Mouse (Mus musculus) adrenal gland, postnatal 36 days (tissue): Measurements from ENCODE around the gene Lrrc4c. TPM values are rescaled to one million over a fixed set of nuclear protein-coding genes. Genes with fewer than 3 reads are reported as not detected.

Experiments used
- DNase-seq, 2 experiments: peaks; one replicate each; pipeline ENCODE4 v3.0.0; 2021; ENCODE audit warnings: mixed read lengths in 1 of 2
- total RNA-seq, 2 experiments: library from RNA; stranded (reverse); gene quantifications; 2 replicates each; pipeline ENCODE4 v1.2.3; 2021

Lrrc4c gene
- total RNA-seq, 2 experiments from 2014 or later, result 1.4 to 2.4 TPM

- DNase-seq, result no peak
These were observed 956.7 kb downstream of the Lrrc4c start for GRCm38 (mm10) chr2:97274651-97275050.

- DNase-seq, result no peak
These were observed 967.0 kb downstream of the Lrrc4c start for GRCm38 (mm10) chr2:97284986-97285385.

- DNase-seq, result no peak
These were observed 976.2 kb downstream of the Lrrc4c start for GRCm38 (mm10) chr2:97294216-97294615.

- DNase-seq, result no peak
These were observed 981.7 kb downstream of the Lrrc4c start for GRCm38 (mm10) chr2:97299704-97300103.

- no peak for DNase-seq
These were observed 1000.0 kb downstream of the Lrrc4c start for GRCm38 (mm10) chr2:97318008-97318407.

GRCm38 (mm10) chr2:97318536-97318935, 1000.6 kb downstream of the Lrrc4c start:
- no peak for DNase-seq

GRCm38 (mm10) chr2:97332084-97332682, 1014.2 kb downstream of the Lrrc4c start:
- no peak for DNase-seq

DNA sequence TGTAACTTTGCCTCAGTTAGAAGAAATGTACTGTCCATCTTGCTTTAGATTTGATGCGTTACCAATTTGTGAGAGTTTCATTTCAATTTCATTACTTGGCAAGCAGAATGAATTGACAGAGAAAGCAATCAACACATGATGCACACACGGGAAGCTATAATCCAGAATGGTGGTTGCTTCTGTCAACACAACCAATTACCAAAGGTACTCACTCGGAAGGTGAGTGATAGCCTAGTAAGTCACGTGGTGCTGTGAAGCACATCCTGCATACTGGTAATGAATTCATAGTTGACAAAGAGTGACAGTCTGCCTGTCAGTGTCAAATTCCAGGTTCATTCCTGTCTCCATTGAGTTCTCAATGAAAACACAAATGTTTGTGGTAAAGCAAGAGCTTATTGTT, 1021.7 kb downstream of the Lrrc4c start:
- DNase-seq, result no peak

DNA sequence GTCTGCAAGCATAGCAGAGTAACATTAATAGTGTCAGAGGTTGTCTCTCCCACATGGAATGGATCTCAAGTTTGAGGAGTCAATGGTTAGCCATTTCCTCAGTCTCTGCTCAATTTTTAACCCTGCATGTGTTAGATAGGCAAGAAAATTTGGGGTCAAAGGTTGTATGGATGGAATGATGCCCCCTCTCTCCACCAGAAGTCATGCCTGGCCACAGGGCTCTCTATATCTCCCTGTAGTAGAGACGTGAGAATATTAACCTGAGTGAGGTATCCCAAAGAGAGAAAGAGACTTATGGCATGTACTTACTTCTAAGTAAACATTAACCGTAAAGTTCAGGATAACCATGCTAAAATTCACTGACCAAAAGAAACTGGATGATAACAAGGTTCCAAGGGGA, 1043.3 kb downstream of the Lrrc4c start:
- no peak for DNase-seq

DNA sequence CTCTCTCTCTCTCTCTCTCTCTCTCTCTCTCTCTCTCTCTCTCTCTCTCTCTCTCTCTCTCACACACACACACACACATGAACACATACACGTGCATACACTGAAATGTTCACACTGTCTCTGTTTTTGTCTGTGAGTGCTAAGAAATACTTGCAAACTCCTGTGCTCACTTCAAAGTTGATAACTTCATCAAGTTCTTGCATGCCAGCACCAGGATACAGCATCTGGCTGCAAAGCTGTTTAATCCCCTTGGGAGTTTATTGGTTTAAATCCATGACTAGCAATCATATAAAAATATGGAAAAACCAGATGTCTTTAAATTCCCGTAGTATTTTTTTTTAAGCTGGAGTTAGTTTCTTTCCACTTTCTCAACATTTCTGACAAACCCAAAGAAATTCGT, 1052.0 kb downstream of the Lrrc4c start:
- DNase-seq, result no peak

DNA sequence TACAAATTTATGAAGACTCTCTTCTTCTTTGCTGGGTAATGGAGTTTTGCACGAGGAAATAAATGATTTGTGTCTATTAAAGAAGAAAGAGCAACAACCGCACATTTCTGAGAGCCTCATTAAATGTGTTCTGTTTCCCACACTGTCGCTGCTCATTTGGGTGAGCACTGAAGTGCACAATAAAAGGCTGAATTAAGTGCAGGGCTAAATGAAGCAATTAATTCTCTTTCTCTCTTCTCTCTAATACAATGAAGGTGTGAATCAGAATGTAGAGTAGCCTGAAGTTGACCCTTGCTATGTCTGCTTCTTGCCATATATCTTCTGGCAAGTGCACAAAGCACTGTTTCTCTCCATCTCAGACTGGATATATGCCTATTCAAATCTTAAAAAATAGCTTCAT, 1073.5 kb downstream of the Lrrc4c start:
- no peak for DNase-seq

DNA sequence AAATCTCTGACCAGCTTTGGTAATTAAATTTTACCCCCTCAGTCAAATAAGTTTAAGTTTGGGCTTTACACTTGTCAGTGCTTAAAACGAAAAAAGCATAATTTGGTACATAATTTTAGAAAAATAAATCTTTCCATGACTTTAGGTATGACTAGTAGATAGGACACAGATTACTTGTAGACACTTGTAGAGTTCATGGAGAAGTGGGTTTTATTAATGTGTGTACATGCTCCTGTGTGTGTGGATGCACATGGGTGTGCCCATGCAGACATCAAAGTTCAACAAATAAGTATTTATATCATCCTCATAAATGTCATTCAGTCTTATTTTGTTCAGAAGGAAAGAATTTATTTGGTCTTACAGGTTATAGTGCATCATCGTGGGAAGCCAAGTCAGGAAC, 1073.9 kb downstream of the Lrrc4c start:
- no peak for DNase-seq

- no peak for DNase-seq
These were observed 1095.1 kb downstream of the Lrrc4c start for GRCm38 (mm10) chr2:97413066-97413465.

DNA sequence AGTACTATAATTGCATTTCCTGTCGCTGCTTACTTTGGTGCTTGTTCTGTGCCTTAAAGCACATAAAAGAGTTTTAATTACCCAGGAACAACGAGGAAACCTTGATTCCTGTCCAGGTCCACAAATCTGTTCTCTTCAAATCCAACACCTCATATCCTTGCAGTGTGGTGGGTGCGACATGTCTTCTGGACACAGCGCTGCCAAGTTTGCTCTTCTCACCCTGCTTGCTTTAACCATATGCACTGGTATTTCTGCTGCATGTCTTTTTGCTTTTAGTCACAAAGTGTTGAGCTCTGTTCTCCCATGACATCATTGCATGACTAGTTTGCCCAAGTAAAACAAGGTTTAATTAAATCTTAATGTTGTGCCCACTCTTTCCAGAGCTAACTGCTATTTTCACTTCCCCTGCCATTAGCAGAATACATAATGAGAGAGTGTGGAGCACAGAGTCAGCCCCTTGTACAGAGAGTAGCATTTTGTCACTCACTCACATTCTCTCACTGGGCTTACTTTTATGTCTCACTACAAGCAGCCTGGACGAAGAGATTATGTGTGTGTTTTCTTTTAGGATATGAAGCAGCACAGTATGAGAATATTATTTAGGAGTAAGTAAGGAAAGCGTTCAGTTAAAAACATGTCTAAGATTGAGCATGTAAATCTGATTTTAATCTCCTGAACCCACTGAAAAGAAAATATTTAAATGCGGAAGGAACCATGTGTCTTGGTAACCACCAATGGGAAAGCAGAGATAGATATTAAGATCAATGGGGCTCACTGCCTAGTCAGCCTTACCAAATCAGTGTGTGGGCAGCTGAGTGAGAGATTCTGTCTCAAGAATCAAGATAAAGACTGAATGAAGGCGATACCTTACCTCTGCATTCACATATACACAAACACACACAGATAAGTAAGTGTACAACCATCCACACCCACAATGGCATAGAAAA, 1096.7 kb downstream of the Lrrc4c start:
- DNase-seq, result no peak

DNA sequence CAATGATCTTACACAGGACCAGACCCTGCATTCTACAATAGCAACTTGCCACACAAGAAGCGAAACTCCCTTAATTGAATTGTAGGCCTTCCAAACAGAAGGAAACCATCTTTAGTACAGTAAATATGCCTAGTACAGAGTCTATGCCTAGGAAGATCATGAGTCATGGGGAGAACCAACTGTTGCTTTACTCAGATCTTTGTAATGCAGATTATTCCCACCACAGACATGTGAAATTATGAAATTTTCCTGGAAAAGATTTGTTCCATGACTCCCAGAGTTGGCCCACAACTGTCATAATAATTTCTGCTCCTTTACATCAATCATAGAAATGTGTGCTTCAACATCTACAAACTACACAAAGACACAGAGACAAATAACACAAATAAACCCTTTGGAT, 1116.2 kb downstream of the Lrrc4c start:
- DNase-seq, result no peak

DNA sequence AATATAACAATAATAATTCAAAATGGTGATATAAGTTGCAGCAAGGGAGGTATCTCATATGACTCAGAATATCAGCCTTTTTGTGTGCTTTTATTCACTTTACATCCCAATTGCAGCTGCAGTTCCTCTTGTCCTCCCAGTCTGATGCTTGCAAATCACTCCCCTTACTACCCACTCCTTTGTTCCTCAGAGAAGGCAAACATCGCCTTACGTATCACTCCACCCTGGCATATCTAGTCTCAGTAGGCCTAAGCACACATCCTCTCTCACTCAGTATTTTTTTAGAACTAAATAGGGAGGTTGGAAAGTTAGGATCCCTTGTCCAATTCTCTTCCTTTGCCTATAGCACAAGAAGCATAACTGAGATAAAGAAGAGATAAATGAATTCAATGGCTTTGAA, 1117.6 kb downstream of the Lrrc4c start:
- DNase-seq, result no peak

GRCm38 (mm10) chr2:97437767-97438166, 1119.8 kb downstream of the Lrrc4c start:
- DNase-seq, result no peak

DNA sequence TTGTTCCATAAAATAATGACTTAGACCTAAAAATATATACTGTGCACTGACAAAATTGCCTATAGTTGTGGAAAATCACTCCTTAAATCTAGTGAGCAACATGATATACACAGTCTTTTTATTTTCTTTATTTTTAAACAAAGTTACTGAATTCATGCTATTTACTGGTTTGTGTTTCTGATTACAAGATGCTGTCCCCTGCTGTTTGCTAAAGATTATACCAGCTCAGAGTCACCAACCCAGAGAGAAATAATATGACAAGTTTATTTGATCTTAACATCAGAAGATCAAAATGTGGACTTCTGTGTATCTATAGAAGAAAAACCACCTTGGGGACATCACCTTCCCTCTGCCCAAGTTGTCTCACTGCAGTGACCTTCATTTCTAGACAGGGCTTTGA, 1145.6 kb downstream of the Lrrc4c start:
- no peak for DNase-seq

DNA sequence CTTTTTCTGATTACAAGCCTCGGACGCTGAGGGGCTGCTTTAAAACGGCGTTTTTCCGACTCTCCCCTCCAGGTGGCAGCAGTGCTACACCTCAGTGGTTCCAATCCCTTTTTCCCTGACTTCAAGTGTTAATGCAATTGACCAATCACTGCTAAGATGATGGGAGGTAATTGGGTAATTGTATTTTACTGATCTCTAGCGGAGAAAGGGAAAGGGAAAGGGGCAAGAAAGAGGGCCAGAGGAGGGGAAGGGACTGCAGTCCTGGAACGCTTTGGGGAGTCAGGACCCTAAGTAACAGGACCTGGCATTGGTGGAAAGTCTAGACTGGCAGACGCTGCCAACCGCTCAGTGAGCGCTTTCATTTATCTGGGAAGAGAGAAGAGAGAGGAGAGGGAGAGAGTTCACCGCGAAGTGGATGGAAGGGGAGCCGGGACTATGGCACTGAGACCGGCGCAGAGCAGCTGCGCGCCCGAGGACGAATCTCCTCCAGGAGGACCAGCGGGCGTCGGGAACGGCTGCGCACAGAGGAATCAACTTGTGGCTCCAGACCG, 1148.3 kb downstream of the Lrrc4c start:
- DNase-seq, result peak; percentile 79

- peak in 1 of 2 experiments; percentile 13 for DNase-seq
These were observed 1149.1 kb downstream of the Lrrc4c start for GRCm38 (mm10) chr2:97467031-97467549.

GRCm38 (mm10) chr2:97467664-97468063, 1149.7 kb downstream of the Lrrc4c start:
- DNase-seq, result no peak

GRCm38 (mm10) chr2:97468372-97468771, 1150.4 kb downstream of the Lrrc4c start:
- no peak for DNase-seq

DNA sequence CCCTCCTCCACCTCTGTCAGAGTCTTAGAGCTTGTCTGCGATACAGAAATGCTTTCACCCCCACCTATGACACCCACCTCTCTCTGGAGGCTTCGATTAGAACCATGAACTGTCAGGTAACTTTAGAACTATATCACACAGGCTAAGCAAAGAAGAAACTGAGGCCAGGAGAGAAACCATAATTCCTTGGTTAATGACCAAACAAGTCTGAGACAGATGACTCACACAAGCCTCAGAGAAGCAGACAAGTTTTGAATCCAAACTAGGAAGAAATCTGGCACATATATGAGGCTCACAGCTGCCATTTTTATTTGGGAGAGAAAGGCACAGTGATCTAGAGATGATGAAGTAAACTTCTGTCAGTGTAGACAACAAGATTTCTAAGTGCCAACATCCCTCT, 1151.4 kb downstream of the Lrrc4c start:
- no peak for DNase-seq
